Mouse (Mus musculus) olfactory bulb, adult 2 months (tissue): Measurements from ENCODE around the gene Ankmy1.

ENCODE experiments used
- CTCF ChIP-seq: fragments of 200-500 bp; IDR thresholded peaks from 2 replicates; pipeline ENCODE4 v1.5.1; 2012; ENCODE audit warnings: low read depth, mild to moderate bottlenecking, low read length, moderate library complexity; ENCODE audit not compliant: insufficient read depth
- POLR2A ChIP-seq: fragments of 200-500 bp; IDR thresholded peaks from 2 replicates; pipeline ENCODE4 v1.6.1; 2012; ENCODE audit warnings: mild to moderate bottlenecking, low read depth, low read length, moderate library complexity; ENCODE audit not compliant: insufficient read depth

DNA sequence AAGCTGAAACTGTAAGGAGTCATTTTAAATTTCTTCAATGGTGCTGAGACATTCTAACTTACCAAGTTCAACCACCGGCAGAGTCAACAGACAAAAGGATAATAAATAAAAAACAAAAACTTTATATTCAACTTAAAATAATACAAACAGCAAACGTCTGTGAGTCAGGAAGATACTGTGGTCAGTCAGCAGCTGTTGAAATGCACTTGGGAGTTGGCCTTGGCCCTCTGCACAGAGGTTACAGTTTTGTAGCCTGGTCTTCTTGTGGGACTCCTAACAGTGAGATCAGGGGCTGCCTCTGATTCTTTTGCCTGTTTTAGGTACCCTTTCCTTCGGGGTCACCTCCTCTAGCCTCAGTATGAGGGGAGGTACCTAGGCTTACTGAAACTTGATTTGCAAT is 8.8 kb downstream of the Ankmy1 start:
- no peak for TF ChIP-seq CTCF
- TF ChIP-seq POLR2A: no peak
